Mouse (Mus musculus): Measurements from ENCODE around the gene Asphd1.

Asphd1 gene

DNA sequence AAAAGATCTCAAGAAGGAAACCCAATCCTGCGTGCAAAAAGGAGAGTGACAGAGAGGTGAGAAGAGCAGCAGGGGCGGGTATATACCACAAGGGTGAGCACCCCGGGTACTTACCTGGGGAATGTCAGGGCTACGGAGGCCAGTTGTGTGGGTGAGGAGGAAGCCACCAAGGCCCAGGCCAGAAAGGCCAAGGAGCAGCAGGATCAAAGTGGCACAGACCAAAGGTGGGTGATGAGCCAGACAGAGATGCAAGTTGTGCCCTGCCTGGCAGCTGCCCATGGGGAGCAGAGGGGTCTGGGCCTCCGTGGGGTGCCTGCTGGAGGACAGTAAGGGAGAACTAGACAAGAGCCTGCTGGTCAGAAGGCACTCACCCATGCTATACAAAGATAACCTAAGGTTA, 52.5 kb downstream of the Asphd1 start:
- DNase-seq (ENCODE audit: low spot score in 2 of 2): no peak
